Mouse (Mus musculus): ENCODE measurements around the gene Mier2.

Gene Mier2

DNA sequence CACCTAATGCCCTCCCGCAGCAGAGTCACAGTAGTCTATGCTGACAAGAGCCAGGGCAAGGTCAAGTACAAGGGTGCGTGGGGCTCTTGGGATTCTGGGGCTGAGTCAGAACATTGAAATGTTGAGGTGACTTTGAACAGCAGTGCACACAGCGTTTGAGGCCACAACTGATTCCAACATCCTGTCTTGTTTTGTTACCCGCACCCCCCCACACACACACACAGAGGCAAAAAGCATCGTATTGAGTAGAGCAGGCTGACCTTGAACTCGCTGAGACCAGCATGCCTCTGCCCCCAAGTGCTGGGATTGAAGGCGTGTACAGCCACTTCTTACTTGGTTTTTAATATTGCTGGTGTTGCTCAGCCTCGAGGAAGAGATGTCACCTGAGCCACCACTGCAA, 19.4 kb upstream of the Mier2 start:
- DNase-seq, result no peak

DNA sequence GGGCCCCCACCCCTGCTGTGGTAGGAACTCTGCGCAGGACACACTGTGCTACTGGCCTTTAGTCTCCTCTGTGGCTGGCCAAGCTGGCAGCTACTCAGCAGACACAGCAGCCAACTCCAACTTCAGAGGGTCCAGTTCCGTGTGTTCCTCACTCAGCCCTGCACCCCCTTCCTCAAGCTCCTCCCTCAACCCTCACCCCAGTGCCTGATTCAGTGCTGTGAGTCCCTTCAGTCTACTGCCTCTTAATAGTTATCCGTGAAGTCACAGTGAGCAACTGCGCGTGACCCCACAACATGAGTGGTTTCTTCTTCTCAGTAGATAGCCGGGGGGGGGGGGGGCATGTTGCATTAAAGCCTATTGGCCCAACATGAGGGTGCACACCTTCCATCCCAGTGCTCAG, 18.6 kb upstream of the Mier2 start:
- no peak for DNase-seq

DNA sequence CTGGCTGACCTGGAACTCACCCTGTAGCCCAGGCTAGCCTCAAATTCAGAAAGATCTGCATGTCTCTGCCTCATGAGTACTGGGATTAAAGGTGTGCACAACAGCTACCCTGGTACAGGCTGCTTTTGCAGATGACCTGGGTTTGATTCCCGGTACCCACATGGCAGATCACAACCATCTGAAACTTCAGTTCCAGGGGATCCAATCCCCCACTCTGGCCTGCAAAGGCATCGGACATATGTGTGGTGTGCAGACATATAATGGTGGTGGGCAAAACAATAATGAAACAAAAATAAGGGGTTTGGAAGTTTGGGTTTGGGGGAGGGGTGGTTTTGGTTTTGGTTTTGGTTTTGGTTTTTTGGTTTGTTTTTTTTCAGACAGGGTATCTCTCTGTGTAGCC, 16.3 kb upstream of the Mier2 start:
- DNase-seq, result no peak

DNA sequence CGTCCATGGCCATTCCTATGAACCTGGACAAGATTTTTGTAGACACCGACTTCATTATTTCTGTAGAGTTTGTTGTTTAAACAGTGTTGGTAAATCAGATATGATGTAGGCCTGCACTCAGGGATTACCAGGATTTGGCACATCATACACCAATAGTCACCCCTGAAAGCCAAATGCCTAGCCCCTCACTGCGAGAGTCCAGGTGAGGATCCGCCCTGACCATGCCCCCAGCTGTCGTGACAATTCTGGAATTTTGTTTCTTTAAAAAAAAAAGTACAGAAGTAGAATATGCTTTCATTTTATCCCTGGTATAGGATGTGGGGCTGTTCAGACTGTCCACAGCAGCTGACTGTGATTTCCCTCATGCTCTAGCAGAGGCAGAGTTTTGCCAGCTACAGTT, 14.9 kb upstream of the Mier2 start:
- DNase-seq, result no peak

DNA sequence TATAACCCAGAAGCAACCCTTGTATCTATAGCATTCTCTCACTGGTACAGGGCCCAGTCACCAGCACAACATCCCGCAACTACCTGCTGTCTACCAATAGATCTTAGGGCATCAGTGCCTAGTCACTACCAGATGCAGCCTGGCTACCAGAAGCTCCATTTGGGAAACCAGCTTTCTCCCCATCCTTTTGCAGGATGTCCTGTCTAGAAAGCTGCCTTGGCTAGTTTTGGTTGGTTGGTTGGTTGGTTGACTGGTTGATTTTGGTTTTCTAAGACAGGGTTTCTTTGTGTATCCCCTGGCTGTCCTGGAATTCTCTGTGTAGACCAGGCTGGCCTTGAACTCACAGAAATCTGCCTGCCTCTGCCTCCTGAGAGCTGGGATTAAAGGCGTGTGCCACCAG, 4.7 kb upstream of the Mier2 start:
- no peak for DNase-seq

DNA sequence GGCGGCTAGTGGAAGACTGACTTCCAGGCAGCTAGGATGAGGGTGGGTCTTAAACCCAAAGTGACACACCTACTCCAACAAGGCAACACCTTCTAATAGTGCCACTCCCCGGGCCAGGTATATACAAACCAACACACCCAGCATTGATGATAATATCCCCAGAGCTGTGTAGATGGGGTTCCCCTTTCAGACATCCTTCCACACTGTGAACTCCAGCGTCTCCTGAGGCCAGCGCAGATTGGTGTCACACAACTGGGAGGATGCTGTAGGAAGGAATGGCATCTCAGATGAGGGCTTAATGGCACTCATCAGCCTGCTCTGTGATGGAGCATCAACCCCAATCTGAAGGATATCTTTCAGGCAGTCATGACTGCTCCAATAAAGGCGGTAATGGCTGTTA, 2.5 kb upstream of the Mier2 start:
- no peak for DNase-seq

DNA sequence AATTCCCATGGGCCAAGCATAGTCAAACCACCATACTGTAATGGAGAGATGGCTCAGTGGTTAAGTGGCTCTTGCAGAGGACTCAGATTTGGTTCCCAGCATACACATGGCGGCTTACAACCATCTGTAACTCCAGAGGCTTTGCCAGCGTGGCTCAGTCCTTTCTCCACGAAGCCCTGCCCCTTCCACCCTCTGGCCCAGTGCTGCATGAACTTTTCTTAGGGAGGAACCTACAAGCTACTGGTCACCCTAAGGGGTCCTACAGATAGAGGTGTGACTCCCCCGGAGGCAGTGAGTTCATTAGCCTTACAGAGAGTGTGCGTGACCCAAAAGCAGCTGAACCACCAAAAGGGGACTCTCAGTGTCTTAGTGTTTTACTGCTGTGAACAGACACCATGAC, 2.0 kb upstream of the Mier2 start:
- no peak for DNase-seq

DNA sequence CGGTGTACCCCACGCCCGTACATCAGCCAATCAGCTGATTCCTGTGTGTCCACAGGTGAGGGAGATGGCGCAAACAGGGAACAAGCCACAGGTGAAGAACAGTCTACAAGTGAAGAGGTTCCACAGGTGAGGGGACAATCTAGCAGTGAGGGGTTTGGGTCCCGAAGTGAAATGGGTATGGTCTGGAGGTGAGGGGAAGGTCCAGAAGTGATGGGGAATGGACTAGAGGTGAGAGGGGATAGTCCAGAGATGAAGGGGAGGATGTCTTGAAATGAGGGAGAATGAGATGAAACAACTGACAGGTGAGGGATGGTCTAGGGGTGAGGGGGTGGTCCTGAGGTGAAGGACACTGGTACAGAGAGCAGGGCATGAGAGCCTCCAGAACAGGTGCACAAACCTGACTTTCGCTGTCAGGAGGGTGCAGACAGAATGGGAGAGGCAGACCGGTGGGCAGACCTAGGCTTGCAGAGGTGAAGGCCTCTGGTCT, 282 bp upstream of the Mier2 start:
- no peak for DNase-seq

DNA sequence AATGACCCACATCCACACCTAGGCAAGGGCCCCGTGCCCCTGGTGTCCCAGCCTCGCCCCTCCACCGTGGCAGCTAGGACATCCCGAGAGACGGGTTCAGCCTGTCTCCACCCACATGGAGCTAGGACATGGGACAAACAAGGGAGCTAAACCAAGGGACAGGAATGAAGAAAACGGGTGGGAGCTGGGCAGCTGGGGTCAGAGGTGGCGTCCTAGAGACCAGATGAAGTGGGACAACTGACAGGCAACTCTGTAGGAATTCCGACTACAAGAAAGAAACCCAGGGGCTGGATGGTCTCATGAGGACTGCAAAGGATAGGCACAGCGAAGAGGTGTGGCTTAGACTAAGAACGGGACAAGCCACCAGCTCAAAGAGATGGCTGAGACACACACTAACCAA, 1.3 kb downstream of the Mier2 start:
- DNase-seq, result no peak

DNA sequence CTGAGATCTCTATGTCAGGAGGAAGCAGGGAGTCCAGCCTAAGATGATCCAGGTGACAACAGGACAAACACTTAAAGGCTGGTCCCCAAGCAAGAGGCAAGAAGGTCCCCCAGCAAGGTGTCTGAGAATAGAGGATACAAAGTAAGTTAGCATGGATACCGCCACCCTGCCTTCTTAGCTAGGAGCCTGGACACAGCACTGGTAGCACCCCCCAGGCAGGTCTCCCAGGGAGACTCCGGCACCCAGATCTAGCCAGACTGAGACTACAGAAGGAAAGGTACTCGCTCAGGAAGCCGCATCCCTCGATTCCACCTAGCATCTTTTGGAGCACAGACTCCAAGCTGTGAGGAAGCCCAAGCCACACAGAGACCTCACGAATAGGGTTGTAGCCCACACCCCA, 1.8 kb downstream of the Mier2 start:
- no peak for DNase-seq

DNA sequence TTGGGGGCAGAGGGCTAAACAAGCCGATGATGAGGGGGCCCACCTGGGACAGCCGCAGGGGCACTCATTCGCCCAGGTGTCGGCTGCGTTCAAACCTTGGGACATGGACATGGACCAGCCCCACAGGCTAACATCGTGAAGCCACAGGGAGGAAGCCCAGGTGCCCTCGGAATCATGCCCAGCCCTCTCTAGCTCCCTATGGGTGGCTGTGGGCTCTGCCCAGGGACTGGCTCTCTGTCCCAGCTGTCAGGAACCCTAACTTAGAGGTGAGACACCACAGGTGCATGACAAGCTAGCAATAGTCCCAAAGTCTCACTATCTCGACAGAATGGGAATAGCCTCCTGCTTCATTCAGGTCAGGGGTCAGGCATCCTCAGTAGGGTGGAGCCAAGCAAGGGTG, 2.5 kb downstream of the Mier2 start:
- no peak for DNase-seq

DNA sequence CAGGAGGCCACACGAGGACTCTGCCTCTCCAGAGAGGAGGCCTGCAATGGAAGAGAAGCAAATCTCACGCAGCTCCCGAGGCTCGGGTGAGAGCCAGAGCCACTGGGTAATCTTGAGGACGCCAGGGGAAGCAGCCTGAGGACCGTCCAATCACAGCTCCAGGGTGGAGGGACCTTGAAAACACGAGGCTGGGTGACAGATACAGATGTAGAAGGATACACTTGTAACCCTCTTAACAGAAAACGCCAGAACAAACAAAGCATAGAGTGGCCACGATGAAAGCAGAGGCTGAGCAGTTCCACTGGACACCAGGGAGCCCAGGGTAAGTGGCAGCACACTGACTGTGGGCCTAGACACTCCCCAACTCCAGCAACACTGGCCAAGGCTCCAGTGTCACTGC, 4.6 kb downstream of the Mier2 start:
- no peak for DNase-seq

DNA sequence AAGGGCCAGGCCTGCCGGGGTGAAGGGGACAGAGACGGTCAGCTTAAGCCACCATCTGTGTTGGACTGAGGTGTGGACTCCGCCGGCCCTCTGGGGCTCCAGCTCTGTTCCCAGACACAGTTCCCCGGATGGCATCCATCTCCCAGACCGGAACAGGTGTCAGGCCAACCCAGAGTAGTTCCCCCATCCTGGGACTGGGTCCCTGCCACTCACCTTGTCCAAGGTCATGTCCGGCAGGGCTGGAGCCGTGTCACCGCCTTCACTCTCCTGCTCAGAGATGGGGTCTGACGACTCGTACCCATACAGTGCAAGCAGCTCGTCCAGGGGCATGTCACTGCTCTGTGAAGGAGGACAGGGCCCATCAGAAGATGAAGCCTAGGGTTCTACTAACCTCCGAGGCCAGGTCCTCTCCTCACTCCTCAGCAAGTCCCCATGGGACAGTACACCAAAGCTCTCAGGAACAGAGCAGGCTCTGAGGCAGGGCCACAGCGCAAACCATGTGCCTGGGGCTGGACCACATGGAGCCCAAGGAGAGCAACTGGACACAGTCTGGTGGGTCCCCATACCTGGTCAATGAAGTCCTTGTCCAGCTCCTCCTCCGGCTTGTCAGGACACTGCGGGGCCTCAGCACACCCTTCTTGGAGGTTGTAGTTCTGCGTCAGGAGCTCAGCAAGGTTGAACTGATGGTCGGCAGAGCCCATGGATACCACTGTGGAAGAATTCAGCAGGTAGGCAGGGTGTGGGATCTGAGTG, 5.9 kb downstream of the Mier2 start:
- no peak for DNase-seq

DNA sequence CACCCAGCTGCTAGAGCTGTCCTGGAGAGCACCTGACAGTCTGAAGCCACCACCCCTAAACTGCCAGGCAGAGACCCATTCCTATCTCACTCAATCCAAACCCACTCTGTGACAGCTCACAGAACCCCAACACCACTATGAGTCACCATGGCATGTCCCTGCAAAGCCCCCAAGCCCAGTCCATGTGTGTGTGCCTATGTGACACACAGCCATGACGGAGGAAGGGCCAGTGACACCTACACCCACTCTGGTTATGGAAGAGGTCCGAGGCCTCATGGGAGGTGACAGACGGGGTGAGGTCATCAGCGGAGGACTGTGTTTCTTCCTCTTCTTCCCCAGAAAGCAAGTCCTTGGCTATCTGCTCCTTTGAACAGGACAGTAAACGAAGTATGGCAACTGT, 6.5 kb downstream of the Mier2 start:
- no peak for DNase-seq

DNA sequence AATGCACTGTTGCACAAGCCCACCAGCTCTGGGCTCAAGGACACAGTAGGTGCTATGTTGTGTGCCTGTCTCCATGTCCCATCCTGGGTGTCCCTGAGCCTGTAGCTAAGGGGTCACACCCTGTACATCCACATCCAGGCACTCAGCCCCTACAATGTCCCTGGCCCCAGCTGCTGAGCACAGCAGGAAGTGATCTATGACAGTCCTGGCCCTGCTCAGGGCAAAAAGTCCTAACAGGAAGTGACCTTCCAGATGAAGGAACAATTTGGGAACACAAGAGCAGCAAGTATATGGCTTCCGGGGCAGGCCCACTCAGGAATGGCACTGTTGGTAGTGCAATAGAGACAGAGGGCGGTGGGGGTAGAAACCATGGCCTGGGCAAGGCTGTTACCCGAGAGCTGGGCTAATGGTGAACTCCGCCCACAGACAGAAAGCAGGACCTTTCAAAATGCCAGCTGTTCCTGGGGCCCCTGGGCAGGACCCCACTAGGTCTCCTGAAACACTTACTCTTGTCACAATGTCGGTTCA, 7.8 kb downstream of the Mier2 start:
- DNase-seq, result no peak

DNA sequence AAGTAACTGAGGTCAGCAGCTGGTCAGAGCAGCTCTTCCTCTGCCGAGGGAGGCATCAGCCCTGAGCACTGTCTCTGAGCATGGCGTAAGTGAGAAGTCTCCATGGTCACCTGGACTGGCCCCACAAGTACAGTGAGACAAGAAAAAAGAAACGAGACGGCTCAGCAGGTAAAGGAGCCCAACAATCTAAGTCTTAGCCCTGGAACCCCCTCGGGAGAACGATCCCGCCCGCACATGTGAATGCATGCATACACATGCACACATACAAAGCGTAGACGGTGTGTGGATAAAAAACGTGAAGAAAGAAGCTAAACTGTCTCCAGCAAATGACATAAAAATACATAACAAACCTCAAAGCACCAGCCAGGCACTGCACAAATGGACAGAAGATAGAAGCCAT, 8.5 kb downstream of the Mier2 start:
- DNase-seq, result no peak

DNA sequence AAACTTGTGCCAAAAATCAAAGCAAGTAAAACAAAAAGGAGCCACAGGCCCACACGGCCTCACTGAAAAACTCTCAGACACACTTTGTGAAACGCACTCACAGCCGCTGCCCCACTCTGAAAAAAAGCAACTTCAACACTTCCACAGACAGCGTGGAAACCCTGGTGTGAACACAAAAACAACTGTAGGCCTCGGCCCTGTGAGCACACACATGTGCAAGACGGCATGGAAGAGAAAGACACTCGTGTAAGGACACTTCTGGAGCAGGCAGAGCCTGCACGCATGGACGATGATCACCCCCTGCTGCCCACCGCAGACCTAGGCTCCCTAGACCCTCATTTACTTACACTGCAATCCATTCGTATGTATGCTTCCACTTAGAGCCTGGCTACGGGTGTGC, 9.1 kb downstream of the Mier2 start:
- no peak for DNase-seq

DNA sequence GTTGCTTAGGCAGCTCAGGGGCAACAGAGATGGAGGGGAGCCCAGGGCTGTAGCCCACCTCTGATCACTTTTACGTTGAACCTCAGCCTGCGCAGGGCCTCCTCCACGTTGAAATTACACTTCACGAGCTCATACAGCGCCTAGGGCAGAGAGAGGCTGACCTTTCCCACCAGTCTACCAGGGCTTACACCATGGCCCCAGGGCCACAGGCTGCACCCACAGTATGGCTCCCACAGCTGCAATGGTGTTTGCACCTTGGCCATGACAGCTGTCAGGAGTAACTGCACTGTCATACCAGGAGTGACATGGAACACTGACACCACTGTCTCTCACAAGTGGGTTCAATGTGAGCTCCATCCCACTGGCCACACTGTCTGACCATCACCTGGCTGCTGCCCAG, 10.4 kb downstream of the Mier2 start:
- no peak for DNase-seq

DNA sequence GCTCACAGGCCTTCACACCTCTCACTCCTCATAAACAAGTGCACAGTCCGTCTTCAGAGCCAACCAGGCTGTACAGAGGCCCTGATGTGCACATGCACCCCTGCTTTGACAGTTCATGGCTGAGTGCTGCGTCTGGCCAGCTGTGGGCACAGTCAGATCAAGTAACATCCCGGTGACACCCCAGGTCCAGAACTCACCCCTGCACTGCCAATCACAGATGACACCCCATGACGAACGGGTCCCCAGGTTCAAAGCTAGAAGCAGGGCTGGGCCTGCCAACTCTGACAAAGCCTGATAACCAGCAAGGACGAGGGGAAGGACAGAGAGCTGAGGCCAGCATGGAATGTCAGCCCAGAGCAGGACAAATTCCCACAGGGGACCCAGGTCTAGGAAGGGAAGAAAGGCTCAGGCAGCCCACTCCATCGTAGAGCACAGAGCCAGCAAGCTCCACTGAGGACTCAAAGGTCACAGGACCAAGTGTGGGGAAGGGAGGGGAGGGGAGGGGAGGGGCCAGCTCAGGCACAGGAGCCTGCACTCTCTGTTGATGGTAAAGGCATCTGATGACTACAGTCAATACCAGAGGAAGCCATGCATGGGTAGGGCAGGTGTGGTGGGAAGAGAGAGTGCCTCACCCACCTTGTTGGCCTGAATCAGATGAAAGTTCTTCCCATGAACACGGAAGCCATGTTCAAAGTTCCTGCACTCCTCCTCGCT, 11.0 kb downstream of the Mier2 start:
- no peak for DNase-seq

DNA sequence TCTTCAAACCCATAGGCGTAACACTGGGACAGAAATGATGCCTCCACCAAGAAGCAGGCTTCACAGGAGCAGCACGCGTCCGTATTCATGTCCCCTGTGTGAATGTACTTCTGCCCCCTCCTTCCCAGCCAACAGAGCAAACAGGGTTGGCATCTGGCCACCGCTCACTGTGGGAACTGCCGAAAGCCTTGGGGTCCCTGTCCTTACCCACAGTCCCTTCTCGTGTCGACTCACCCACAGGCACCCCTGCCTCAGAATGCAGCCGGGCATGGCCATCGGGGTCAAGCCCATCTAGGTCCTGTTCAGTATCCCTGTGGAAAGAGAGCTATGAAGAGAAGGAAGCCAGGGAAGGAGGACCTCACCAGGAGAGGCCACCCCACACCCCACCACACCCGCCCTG, 12.8 kb downstream of the Mier2 start:
- DNase-seq, result no peak

DNA sequence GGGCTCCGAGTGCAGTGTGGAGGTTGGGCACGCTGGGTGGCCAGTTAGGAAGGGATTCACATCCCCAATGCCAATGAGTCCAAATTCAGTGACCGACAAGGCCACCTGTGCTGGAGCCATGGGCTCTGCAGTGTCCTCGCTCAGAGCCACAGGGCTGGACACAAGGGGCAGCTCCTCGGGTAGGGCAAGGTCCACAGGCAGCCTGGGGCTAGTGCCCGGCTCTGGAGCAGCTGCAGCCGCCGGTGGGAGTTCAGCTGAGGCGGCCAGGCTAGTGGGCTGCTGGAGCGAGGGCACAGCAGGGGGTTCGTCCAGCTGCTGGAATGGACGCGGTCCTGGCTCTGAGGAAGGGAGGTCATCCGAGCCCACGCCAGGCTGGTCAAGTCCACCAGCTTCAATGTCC, 13.5 kb downstream of the Mier2 start:
- no peak for DNase-seq

DNA sequence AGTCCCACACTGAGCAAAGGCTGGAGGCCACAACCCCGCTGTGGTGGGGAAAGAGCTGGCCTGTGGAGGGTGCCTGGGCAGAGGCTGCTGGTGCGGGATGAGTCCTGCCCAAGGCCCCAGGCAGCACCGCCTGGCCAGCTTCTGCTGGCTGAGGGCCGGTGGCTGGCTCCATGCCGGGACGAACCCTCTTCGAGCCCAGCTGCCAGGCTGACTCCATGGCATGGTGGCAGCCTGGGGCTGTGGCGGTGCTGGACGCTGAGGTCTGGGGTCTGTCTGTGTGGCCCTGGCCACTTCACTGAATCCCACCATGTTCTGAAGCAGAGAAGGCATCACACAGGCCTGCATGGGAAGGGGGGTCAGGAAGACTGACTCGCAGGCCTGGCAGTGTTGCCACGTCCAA, 14.3 kb downstream of the Mier2 start:
- no peak for DNase-seq

DNA sequence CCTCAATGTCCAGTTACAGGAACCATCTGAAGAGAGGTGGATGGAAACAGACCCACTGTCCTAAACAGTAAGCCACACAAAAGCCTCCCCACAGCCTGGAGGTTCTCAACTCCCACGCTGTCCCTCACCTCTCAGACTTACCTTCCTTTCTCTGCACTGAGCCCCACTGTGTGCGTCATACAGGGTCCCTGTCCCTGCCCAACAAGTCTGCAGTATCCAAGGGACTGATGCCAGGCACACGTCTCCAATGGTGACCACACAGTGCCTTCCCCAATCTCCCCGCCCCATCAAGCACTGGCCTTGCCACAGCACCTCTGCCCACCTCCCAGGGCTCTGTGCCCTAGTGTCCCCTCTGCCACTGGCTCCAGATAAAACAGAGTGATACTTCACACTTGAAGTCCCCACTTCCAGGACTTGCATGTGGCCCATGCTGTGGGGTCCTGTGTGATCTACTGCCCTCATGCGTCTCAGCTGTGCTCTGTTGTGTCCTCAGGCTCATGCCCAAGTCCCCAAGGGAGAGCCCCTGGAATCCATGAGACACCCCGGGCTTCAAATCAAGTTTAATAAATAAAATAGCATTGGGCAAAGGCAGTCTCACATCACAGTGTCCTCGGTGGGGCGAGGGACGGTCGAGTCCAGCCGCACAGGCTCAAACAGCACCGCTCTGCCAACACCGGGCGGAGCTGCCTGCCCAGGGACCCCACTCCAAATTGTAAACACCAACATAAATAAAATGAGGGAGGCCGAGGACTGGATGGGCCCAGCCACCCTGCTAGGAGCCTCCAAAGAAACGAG, 15.1 kb downstream of the Mier2 start:
- peak; percentile 5 for DNase-seq

DNA sequence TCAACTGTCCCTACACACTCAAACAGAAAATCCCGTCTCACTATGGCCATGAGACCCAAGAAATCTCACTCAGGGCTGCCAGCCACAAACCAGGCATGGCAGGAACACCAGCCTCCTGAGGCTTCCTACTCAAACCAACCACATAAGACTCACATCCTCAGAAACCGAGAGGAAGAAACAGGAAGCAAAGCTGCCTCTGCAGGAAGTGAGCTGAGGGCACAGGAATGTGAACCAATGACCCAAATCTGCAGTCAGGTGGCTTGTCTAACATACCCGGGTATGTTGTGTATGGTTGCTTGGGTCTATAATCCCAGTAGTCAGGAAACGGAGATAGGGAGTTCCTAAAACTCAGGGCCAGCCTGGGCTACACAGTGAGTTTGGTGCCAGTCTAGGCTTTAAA, 16.1 kb downstream of the Mier2 start:
- DNase-seq, result no peak
